Mouse (Mus musculus) neural tube, embryonic 12.5 days (tissue): ENCODE measurements around the gene Chrne. TPM values are rescaled to one million over a fixed set of nuclear protein-coding genes. Genes with fewer than 3 reads are reported as not detected.

ENCODE experiments used
- ATAC-seq: fragments of 200-750 bp; cut with Nextera tagmentation; 2 replicates; pipeline ENCODE4 v1.8.0; 2017; ENCODE audit warnings: low read depth, mild to moderate bottlenecking, moderate TSS enrichment, moderate library complexity; ENCODE audit not compliant: low FRiP score
- H3K27ac ChIP-seq: fragments of 300-500 bp; sonication (generic); 2 replicates; pipeline ENCODE4 v1.5.1; 2016
- H3K27me3 ChIP-seq: fragments of 300-500 bp; sonication (generic); replicated peaks from 2 replicates; pipeline ENCODE4 v1.6.1; 2016; ENCODE audit warnings: mild to moderate bottlenecking
- H3K36me3 ChIP-seq: fragments of 300-500 bp; sonication (generic); 2 replicates; pipeline ENCODE4 v1.6.1; 2016; ENCODE audit warnings: mild to moderate bottlenecking
- H3K4me1 ChIP-seq: fragments of 300-500 bp; sonication (generic); 2 replicates; pipeline ENCODE4 v1.6.1; 2016
- H3K4me2 ChIP-seq: fragments of 300-500 bp; sonication (generic); replicated peaks from 2 replicates; pipeline ENCODE4 v1.6.1; 2016; ENCODE audit warnings: mild to moderate bottlenecking
- H3K4me3 ChIP-seq: fragments of 300-500 bp; sonication (generic); 2 replicates; pipeline ENCODE4 v1.5.1; 2016
- H3K9ac ChIP-seq: fragments of 300-500 bp; sonication (generic); 2 replicates; pipeline ENCODE4 v1.6.1; 2016; ENCODE audit warnings: mild to moderate bottlenecking
- H3K9me3 ChIP-seq: fragments of 300-500 bp; sonication (generic); 2 replicates; pipeline ENCODE4 v1.6.1; 2016; ENCODE audit warnings: mild to moderate bottlenecking
- WGBS: fragments of 180-500 bp; shearing (Covaris S2); methylation state at CpG from one replicate; pipeline ENCODE4 v1.1.7; 2016; 5-methylcytosine and 5-hydroxymethylcytosine counted together
- polyA plus RNA-seq: library from polyadenylated mRNA; unstranded; fragments of >200 nt; fragmentation: Nextera tagmentation; extraction: Ambion mirVana; gene quantifications from 2 replicates; pipeline ENCODE4 v1.2.1, GENCODE M21; 2016

The Chrne gene
- polyA plus RNA-seq, 1 experiment from 2014 or later = not detected

GRCm38 (mm10) chr11:70639976-70640375 is 21.0 kb upstream of the Chrne start:
- Histone ChIP-seq H3K27me3 (no peaks in the 10 kb centered on the region; the same call in 1 of the 2 replicates), H3K27ac (no peak overlapping the region), H3K9ac (no peak overlapping the region), H3K9me3 (no peaks in the 10 kb centered on the region), H3K36me3 (peaks cover 18% of the 10 kb centered on the region), H3K4me3 (no peak overlapping the region), H3K4me1 (0 out of 2 replicates have a peak, but pooled peaks cover under 1% of the 10 kb centered on the region), H3K4me2 (no peak overlapping the region)
- ATAC-seq = no peak
- 84% methylated on average over 8 of the region's 8 CpGs for WGBS

- Histone ChIP-seq H3K9me3 (no peaks in the 10 kb centered on the region), H3K36me3 (peaks cover 8% of the 10 kb centered on the region; the same call in 1 of the 2 replicates), H3K4me1 (no peaks in the 10 kb centered on the region), H3K27me3 (no peaks in the 10 kb centered on the region; the same call in 1 of the 2 replicates), H3K4me2 (no peak within 1 kb of the TSS), H3K4me3 (no peak within 1 kb of the TSS), H3K27ac (no peak within 1 kb of the TSS), H3K9ac (no peak within 1 kb of the TSS)
- WGBS = 59% methylated on average over 5 of the region's 5 CpGs
- no peak for ATAC-seq
Measured at GRCm38 (mm10) chr11:70638714-70639278, 19.8 kb upstream of the Chrne start, which contains the start of gene Gp1ba. TSS of gene Gp1ba (plus strand) at chr11:70639122.

- ATAC-seq = no peak
- H3K4me1 ChIP-seq = no peaks in the 10 kb centered on the region
- no peak overlapping the region for H3K4me3 ChIP-seq
- H3K9ac ChIP-seq = no peak overlapping the region
- no peaks in the 10 kb centered on the region for H3K9me3 ChIP-seq
- no peaks in the 10 kb centered on the region; the same call in 1 of the 2 replicates for H3K27me3 ChIP-seq
- H3K27ac ChIP-seq = no peak overlapping the region
- H3K36me3 ChIP-seq = peaks cover 5% of the 10 kb centered on the region; the same call in 1 of the 2 replicates
- 81% methylated on average over 1 of the region's 1 CpGs for WGBS
- no peak overlapping the region for H3K4me2 ChIP-seq
Measured at GRCm38 (mm10) chr11:70638293-70638692, 19.3 kb upstream of the Chrne start.

- H3K36me3 ChIP-seq = peaks cover under 1% of the 10 kb centered on the region; the same call in 1 of the 2 replicates
- no peak overlapping the region for H3K4me2 ChIP-seq
- H3K9me3 ChIP-seq = no peaks in the 10 kb centered on the region
- no peak overlapping the region for H3K9ac ChIP-seq
- no peak for ATAC-seq
- H3K4me1 ChIP-seq = no peaks in the 10 kb centered on the region
- H3K27ac ChIP-seq = no peak overlapping the region
- H3K4me3 ChIP-seq = no peak overlapping the region
- H3K27me3 ChIP-seq = no peaks in the 10 kb centered on the region; the same call in 1 of the 2 replicates
- 88% methylated on average over 1 of the region's 1 CpGs for WGBS
Measured at GRCm38 (mm10) chr11:70637764-70638163, 18.7 kb upstream of the Chrne start.

GRCm38 (mm10) chr11:70635601-70636000 is 16.6 kb upstream of the Chrne start:
- no peak overlapping the region for H3K4me3 ChIP-seq
- no peaks in the 10 kb centered on the region; the same call in 1 of the 2 replicates for H3K27me3 ChIP-seq
- H3K36me3 ChIP-seq = no peaks in the 10 kb centered on the region
- no peak overlapping the region for H3K4me2 ChIP-seq
- H3K27ac ChIP-seq = no peak overlapping the region
- H3K4me1 ChIP-seq = no peaks in the 10 kb centered on the region
- WGBS = 84% methylated on average over 4 of the region's 4 CpGs
- no peak overlapping the region for H3K9ac ChIP-seq
- ATAC-seq = no peak
- no peaks in the 10 kb centered on the region for H3K9me3 ChIP-seq

GRCm38 (mm10) chr11:70630129-70630528 is 11.1 kb upstream of the Chrne start:
- Histone ChIP-seq H3K9me3 (no peaks in the 10 kb centered on the region), H3K9ac (no peak overlapping the region), H3K27ac (no peak overlapping the region), H3K4me3 (no peak overlapping the region), H3K4me2 (no peak overlapping the region), H3K36me3 (no peaks in the 10 kb centered on the region), H3K4me1 (no peaks in the 10 kb centered on the region), H3K27me3 (no peaks in the 10 kb centered on the region)
- WGBS = 84% methylated on average over 7 of the region's 7 CpGs
- no peak for ATAC-seq

- H3K4me3 ChIP-seq = no peak overlapping the region
- ATAC-seq = no peak
- no peaks in the 10 kb centered on the region for H3K36me3 ChIP-seq
- no peaks in the 10 kb centered on the region for H3K27me3 ChIP-seq
- WGBS = 58% methylated on average over 5 of the region's 5 CpGs
- no peaks in the 10 kb centered on the region for H3K4me1 ChIP-seq
- no peak overlapping the region for H3K27ac ChIP-seq
- H3K9ac ChIP-seq = no peak overlapping the region
- no peak overlapping the region for H3K4me2 ChIP-seq
- H3K9me3 ChIP-seq = no peaks in the 10 kb centered on the region
Measured at GRCm38 (mm10) chr11:70629557-70629956, 10.5 kb upstream of the Chrne start.

- 78% methylated on average over 2 of the region's 2 CpGs for WGBS
- ATAC-seq = no peak
Measured at GRCm38 (mm10) chr11:70628431-70628830, 9.4 kb upstream of the Chrne start.

GRCm38 (mm10) chr11:70626877-70627276 is 7.9 kb upstream of the Chrne start:
- H3K4me1 ChIP-seq = no peaks in the 10 kb centered on the region
- no peaks in the 10 kb centered on the region for H3K36me3 ChIP-seq
- H3K27me3 ChIP-seq = no peaks in the 10 kb centered on the region
- ATAC-seq = no peak
- H3K4me2 ChIP-seq = no peak overlapping the region
- H3K27ac ChIP-seq = no peak overlapping the region
- H3K9me3 ChIP-seq = no peaks in the 10 kb centered on the region
- H3K4me3 ChIP-seq = no peak overlapping the region
- 79% methylated on average over 4 of the region's 4 CpGs for WGBS
- H3K9ac ChIP-seq = no peak overlapping the region

More at GRCm38 (mm10) chr11:70628431-70628830, 9.4 kb upstream of the Chrne start:
- Histone ChIP-seq H3K27ac (no peak overlapping the region), H3K27me3 (no peaks in the 10 kb centered on the region), H3K4me2 (no peak overlapping the region), H3K4me1 (no peaks in the 10 kb centered on the region), H3K9ac (no peak overlapping the region), H3K9me3 (no peaks in the 10 kb centered on the region), H3K4me3 (no peak overlapping the region), H3K36me3 (no peaks in the 10 kb centered on the region)

GRCm38 (mm10) chr11:70625473-70625872 is 6.5 kb upstream of the Chrne start:
- Histone ChIP-seq H3K9me3 (no peaks in the 10 kb centered on the region), H3K4me2 (no peak overlapping the region), H3K27ac (no peak overlapping the region), H3K4me3 (no peak overlapping the region), H3K4me1 (no peaks in the 10 kb centered on the region), H3K36me3 (no peaks in the 10 kb centered on the region), H3K9ac (no peak overlapping the region), H3K27me3 (no peaks in the 10 kb centered on the region)
- WGBS = 48% methylated on average over 4 of the region's 4 CpGs
- no peak for ATAC-seq

GRCm38 (mm10) chr11:70623053-70623742 is 4.2 kb upstream of the Chrne start:
- Histone ChIP-seq H3K9me3 (no peaks in the 10 kb centered on the region), H3K36me3 (no peaks in the 10 kb centered on the region), H3K4me1 (no peaks in the 10 kb centered on the region), H3K4me2 (no peak overlapping the region), H3K27ac (no peak overlapping the region), H3K27me3 (no peaks in the 10 kb centered on the region), H3K4me3 (no peak overlapping the region), H3K9ac (no peak overlapping the region)
- 84% methylated on average over 10 of the region's 10 CpGs for WGBS
- ATAC-seq = no peak

- H3K4me1 ChIP-seq = no peaks in the 10 kb centered on the region
- H3K4me3 ChIP-seq = no peak overlapping the region
- no peak overlapping the region for H3K4me2 ChIP-seq
- H3K9me3 ChIP-seq = no peaks in the 10 kb centered on the region
- H3K27ac ChIP-seq = no peak overlapping the region
- H3K9ac ChIP-seq = no peak overlapping the region
- H3K36me3 ChIP-seq = no peaks in the 10 kb centered on the region
- 44% methylated on average over 7 of the region's 7 CpGs for WGBS
- no peak for ATAC-seq
- H3K27me3 ChIP-seq = no peaks in the 10 kb centered on the region
Measured at GRCm38 (mm10) chr11:70621972-70622814, 3.2 kb upstream of the Chrne start.
